8 mouse cellular contexts compared by ENCODE assay signal in genomic region chr8:10402606-10403005, GRCm38 (mm10).
DNase-seq lines count a peak whose midpoint lies in the region; ATAC-seq and TF ChIP-seq lines count a peak whose summit lies in the region.

No protein-coding gene starts in this region.

- no peak for DNase-seq in frontal cortex, postnatal 14 days (ENCODE audit: low spot score in 2 of 2)
- peak; percentile 18 for DNase-seq in thymus, adult 2 months
- no peak for DNase-seq in thymus, adult 18-20 months
- peak; percentile 91 for DNase-seq in embryo, embryonic 11 days
- peak; percentile 52 to 61 for DNase-seq in kidney, postnatal 36 days
- peak; percentile 92 for DNase-seq in midbrain, postnatal 0 days (ENCODE audit: low spot score)

- no peaks in the 10 kb centered on the region for H3K36me3 ChIP-seq in thymus, adult 2 months (ENCODE audit: control insufficient read depth, insufficient read depth, low read length)
- H3K36me3 ChIP-seq in midbrain, postnatal 0 days (ENCODE audit: insufficient read depth, low read length), result peaks cover 12% of the 10 kb centered on the region; the same call in 1 of the 2 replicates

- TF ChIP-seq POLR2A in thymus, adult 2 months (IDR thresholded peaks at IDR 0.05; ENCODE audit: control insufficient read depth, extremely low read depth, insufficient read depth, low read length, poor library complexity), result no peak

- H3K27ac ChIP-seq in thymus, adult 2 months (ENCODE audit: control insufficient read depth, insufficient read depth, low read length), result no peak overlapping the region
- H3K27ac ChIP-seq in midbrain, postnatal 0 days (ENCODE audit: low read depth, low read length), result no peak overlapping the region

- H3K9me3 ChIP-seq in midbrain, postnatal 0 days (ENCODE audit: low read length), result no peaks in the 10 kb centered on the region

- no peak overlapping the region for H3K9ac ChIP-seq in midbrain, postnatal 0 days (replicated peaks; ENCODE audit: low read length, poor library complexity, severe bottlenecking)

- H3K27me3 ChIP-seq in thymus, adult 2 months (ENCODE audit: control insufficient read depth, insufficient read depth, low read length), result no peaks in the 10 kb centered on the region
- no peaks in the 10 kb centered on the region; the same call in 1 of the 2 replicates for H3K27me3 ChIP-seq in midbrain, postnatal 0 days (ENCODE audit: insufficient read depth, low read length)

- 5% methylated on average over 4 of the region's 4 CpGs for WGBS in thymus, adult 2 months
- WGBS in midbrain, postnatal 0 days, result 13% methylated on average over 4 of the region's 4 CpGs

- TF ChIP-seq CTCF in thymus, adult 2 months (IDR thresholded peaks at IDR 0.05; ENCODE audit: borderline replicate concordance, control insufficient read depth, extremely low read depth, insufficient read depth, low read length, poor library complexity), result no peak
- TF ChIP-seq CTCF in midbrain, postnatal 0 days (IDR thresholded peaks at IDR 0.05), result peak; percentile 90

- H3K4me1 ChIP-seq in thymus, adult 2 months (replicated peaks; ENCODE audit: control insufficient read depth, insufficient read depth, low read length), result no peaks in the 10 kb centered on the region
- no peaks in the 10 kb centered on the region for H3K4me1 ChIP-seq in midbrain, postnatal 0 days (ENCODE audit: insufficient read depth, low read length)

- H3K4me2 ChIP-seq in midbrain, postnatal 0 days (ENCODE audit: low read depth, low read length, poor library complexity, severe bottlenecking), result no peak overlapping the region

- no peak overlapping the region for H3K4me3 ChIP-seq in thymus, adult 2 months (ENCODE audit: control insufficient read depth, insufficient read depth, low read length)
- no peak overlapping the region for H3K4me3 ChIP-seq in midbrain, postnatal 0 days (ENCODE audit: low read depth, low read length)

- ATAC-seq in frontal cortex, adult (ENCODE audit: low TSS enrichment), result 0 out of 2 replicates have a peak, but pooled peaks have one; percentile 56
- no peak for ATAC-seq in midbrain, postnatal 0 days (ENCODE audit: low FRiP score)
- ATAC-seq in activated CD4-positive, CD25-positive, alpha-beta regulatory T cell, adult 4 months, result no peak

Comparison
In these comparisons a context has a peak if more than half of its experiments do, and no peak if none do; other contexts are left out.
1. DNase-seq: peak in thymus, adult 2 months (single experiment), embryo, embryonic 11 days (single experiment), kidney, postnatal 36 days (2 of 2) and midbrain, postnatal 0 days (single experiment); none in frontal cortex, postnatal 14 days (0 of 2) and thymus, adult 18-20 months (0 of 2).